Mouse (Mus musculus) heart, embryonic 13.5 days (tissue): ENCODE results near the gene Arrdc5. TPM values are rescaled to one million over a fixed set of nuclear protein-coding genes. Genes with fewer than 3 reads are reported as not detected.

Source experiments
- ATAC-seq: fragments of 200-750 bp; cut with Nextera tagmentation; 2 replicates; pipeline ENCODE4 v1.8.0; 2017; ENCODE audit warnings: moderate TSS enrichment; ENCODE audit not compliant: insufficient number of reproducible peaks, low FRiP score, low TSS enrichment; ENCODE audit errors: extremely low read depth
- H3K27ac ChIP-seq: fragments of 300-500 bp; sonication (generic); replicated peaks from 2 replicates; pipeline ENCODE4 v1.5.1; 2015; ENCODE audit warnings: moderate library complexity, mild to moderate bottlenecking, inconsistent platforms
- H3K27me3 ChIP-seq: fragments of 300-500 bp; sonication (generic); replicated peaks from 2 replicates; pipeline ENCODE4 v1.6.1; 2015; ENCODE audit warnings: mild to moderate bottlenecking, inconsistent platforms
- H3K36me3 ChIP-seq: fragments of 300-500 bp; sonication (generic); 2 replicates; pipeline ENCODE4 v1.6.1; 2015; ENCODE audit warnings: mild to moderate bottlenecking, inconsistent platforms
- H3K4me1 ChIP-seq: fragments of 300-500 bp; sonication (generic); 2 replicates; pipeline ENCODE4 v1.6.1; 2015; ENCODE audit warnings: inconsistent platforms
- H3K4me2 ChIP-seq: fragments of 300-500 bp; sonication (generic); 2 replicates; pipeline ENCODE4 v1.6.1; 2015; ENCODE audit warnings: inconsistent platforms, mild to moderate bottlenecking, moderate library complexity
- H3K4me3 ChIP-seq: fragments of 300-500 bp; sonication (generic); 2 replicates; pipeline ENCODE4 v1.5.1; 2015; ENCODE audit warnings: moderate library complexity, mild to moderate bottlenecking, inconsistent platforms
- H3K9ac ChIP-seq: fragments of 300-500 bp; sonication (generic); 2 replicates; pipeline ENCODE4 v1.6.1; 2015; ENCODE audit warnings: inconsistent platforms, mild to moderate bottlenecking, moderate library complexity
- H3K9me3 ChIP-seq: fragments of 300-500 bp; sonication (generic); 2 replicates; pipeline ENCODE4 v1.6.1; 2016; ENCODE audit warnings: inconsistent platforms
- WGBS: fragments of 180-500 bp; shearing (Covaris S2); methylation state at CpG from one replicate; pipeline ENCODE4 v1.1.7; 2015; ENCODE audit warnings: mixed read lengths; 5-methylcytosine and 5-hydroxymethylcytosine counted together
- polyA plus RNA-seq: library from polyadenylated mRNA; unstranded; fragments of >200 nt; fragmentation: Nextera tagmentation; extraction: Ambion mirVana; gene quantifications from 2 replicates; pipeline ENCODE4 v1.2.1, GENCODE M21; 2015

The Arrdc5 gene
- polyA plus RNA-seq, 1 experiment from 2014 or later = not detected

- Histone ChIP-seq H3K4me2 (no peak overlapping the region), H3K27ac (no peak overlapping the region), H3K27me3 (peaks cover 9% of the 10 kb centered on the region), H3K4me1 (peaks cover 10% of the 10 kb centered on the region), H3K4me3 (no peak overlapping the region), H3K9ac (no peak overlapping the region), H3K9me3 (no peaks in the 10 kb centered on the region), H3K36me3 (no peaks in the 10 kb centered on the region)
- WGBS = 21% methylated on average over 6 of the region's 6 CpGs
- ATAC-seq = no peak
Measured at GRCm38 (mm10) chr17:56251136-56251829, 48.8 kb downstream of the Arrdc5 start.

DNA sequence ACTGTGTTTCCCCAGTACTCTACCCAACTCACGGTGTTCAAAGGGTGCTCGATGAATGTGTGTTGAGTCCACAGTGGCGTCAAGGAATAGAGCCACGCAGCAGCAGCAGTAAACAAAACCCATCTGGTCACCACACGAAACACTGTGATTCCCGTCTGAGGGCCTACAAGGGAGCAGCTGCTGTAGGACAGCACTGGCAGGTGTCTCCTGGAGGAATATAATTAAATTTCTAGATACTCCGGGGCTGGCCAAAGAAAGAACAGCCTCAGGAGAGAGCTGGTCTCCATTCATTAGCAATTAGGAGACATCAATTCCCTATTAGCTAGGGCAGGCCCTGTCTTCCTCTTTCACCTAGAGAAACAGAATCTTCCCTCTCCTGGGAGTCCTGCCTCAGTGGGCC is 54.5 kb downstream of the Arrdc5 start:
- H3K36me3 ChIP-seq = no peaks in the 10 kb centered on the region
- H3K4me2 ChIP-seq = no peak overlapping the region
- H3K4me3 ChIP-seq = no peak overlapping the region
- peaks cover 26% of the 10 kb centered on the region for H3K27me3 ChIP-seq
- no peak overlapping the region for H3K9ac ChIP-seq
- no peak overlapping the region for H3K27ac ChIP-seq
- no peaks in the 10 kb centered on the region for H3K9me3 ChIP-seq
- 63% methylated on average over 7 of the region's 7 CpGs for WGBS
- no peaks in the 10 kb centered on the region for H3K4me1 ChIP-seq
- ATAC-seq = no peak

Other genes starting within 250 kb of the Arrdc5 start
- gene Ubxn6, start 225.3 kb downstream of the Arrdc5 start, polyA plus RNA-seq = 37.8 and 44.2 TPM in 2 replicates
- gene Hdgfl2, start 220.7 kb downstream of the Arrdc5 start, polyA plus RNA-seq = 75.0 and 89.0 TPM in 2 replicates
- gene Plin4, start 190.5 kb downstream of the Arrdc5 start, polyA plus RNA-seq = 0.05 and 0.07 TPM in 2 replicates
- gene Plin5, start 182.7 kb downstream of the Arrdc5 start, polyA plus RNA-seq = 0.19 and 0.47 TPM in 2 replicates
- gene Lrg1, start 178.3 kb downstream of the Arrdc5 start, polyA plus RNA-seq = 0.27 TPM in 1 of 2 replicates, not detected in the other
- gene Sema6b, start 159.9 kb downstream of the Arrdc5 start, polyA plus RNA-seq = 0.55 and 0.59 TPM in 2 replicates
- 6.5 and 6.9 TPM in 2 replicates for gene Tnfaip8l1, start 137.8 kb downstream of the Arrdc5 start, polyA plus RNA-seq
- 80.5 and 91.1 TPM in 2 replicates for gene Mydgf, start 116.4 kb downstream of the Arrdc5 start, polyA plus RNA-seq
- gene Dpp9, start 81.4 kb downstream of the Arrdc5 start, polyA plus RNA-seq = 21.8 and 22.4 TPM in 2 replicates
- gene Fem1a, start 43.5 kb downstream of the Arrdc5 start, polyA plus RNA-seq = 17.2 and 18.5 TPM in 2 replicates
- 7.7 and 8.4 TPM in 2 replicates for gene Ticam1, start 23.5 kb downstream of the Arrdc5 start, polyA plus RNA-seq
- gene Plin3, start 7.4 kb downstream of the Arrdc5 start, polyA plus RNA-seq = 67.1 and 71.8 TPM in 2 replicates
- gene Uhrf1, start 3.0 kb upstream of the Arrdc5 start, polyA plus RNA-seq = 70.7 and 74.7 TPM in 2 replicates
- gene Kdm4b, start 25.8 kb upstream of the Arrdc5 start, polyA plus RNA-seq = 25.5 and 25.9 TPM in 2 replicates
- gene Ptprs, start 176.2 kb upstream of the Arrdc5 start, polyA plus RNA-seq = 45.4 and 50.1 TPM in 2 replicates
- not detected in 2 replicates for gene Znrf4, start 212.1 kb upstream of the Arrdc5 start, polyA plus RNA-seq